ENCODE assay signal across 14 mouse cellular contexts in the genomic region with DNA sequence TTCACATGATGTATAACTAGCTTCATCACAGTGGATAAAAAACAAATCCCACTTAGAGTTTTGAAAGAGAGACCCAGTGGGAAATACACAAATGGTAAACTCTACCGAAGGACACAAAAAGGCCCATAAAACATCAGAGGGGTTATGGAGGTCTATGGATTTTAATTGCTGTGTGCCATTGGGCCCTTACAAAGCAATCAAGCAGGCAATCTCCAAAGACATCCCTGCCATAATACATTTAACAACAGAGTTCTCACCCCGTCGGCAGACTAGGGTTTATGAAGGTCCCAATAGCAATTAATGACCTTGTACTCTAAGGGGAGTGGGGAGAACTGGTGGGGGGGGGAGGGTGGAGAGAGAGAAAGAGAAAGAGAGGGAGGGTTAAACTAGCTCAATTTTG.
"Had no signal": no experiment of that assay in that cellular context is flagged by ENCODE, and none has a peak within 500 bp of the region (broad histone marks: within the 10 kb centered on the region; RNA-seq: fewer than 3 reads in every experiment).

No protein-coding gene starts in this region.

- H3K4me3 ChIP-seq: kidney, embryonic 15.5 days; left cerebral cortex, adult 2 months; liver, embryonic 13.5 days; myocyte had no signal

- H3K36me3 ChIP-seq: kidney, embryonic 15.5 days; liver, embryonic 13.5 days had no signal

- H3K4me1 ChIP-seq: kidney, embryonic 15.5 days; liver, embryonic 13.5 days had no signal

- DNase-seq: kidney, adult 11 months; kidney, adult 8-10 months; kidney, postnatal 10 days; kidney, postnatal 36 days; layer of hippocampus, postnatal 36 days; liver, embryonic 13.5 days; lung, adult 2 months; lung, postnatal 14 days; lung, postnatal 4 days; thymus, adult 18-20 months; thymus, postnatal 36 days had no signal

- H3K27me3 ChIP-seq: kidney, embryonic 15.5 days; liver, embryonic 13.5 days had no signal

- H3K4me2 ChIP-seq: kidney, embryonic 15.5 days; liver, embryonic 13.5 days had no signal

- H3K9ac ChIP-seq: kidney, embryonic 15.5 days; liver, embryonic 13.5 days had no signal

- H3K9me3 ChIP-seq: kidney, embryonic 15.5 days; liver, embryonic 13.5 days had no signal

- H3K27ac ChIP-seq: kidney, embryonic 15.5 days; left cerebral cortex, adult 2 months; liver, embryonic 13.5 days had no signal
